Mouse (Mus musculus): ENCODE measurements at regions not wholly inside any gene's neighbourhood (a gene's known extent, or its start where the extent isn't known, plus 50 kb on each side); places are given as distances from the start of the nearest gene placed in this dataset.

GRCm38 (mm10) chr13:43852888-43853287 lies 68.3 kb downstream of the Cd83 start:
- H3K36me3 ChIP-seq (ENCODE audit: control insufficient read depth), result no peaks in the 10 kb centered on the region
- no peak overlapping the region for H3K4me3 ChIP-seq (replicated peaks)
- H3K4me1 ChIP-seq (ENCODE audit: control insufficient read depth), result no peaks in the 10 kb centered on the region
- TF ChIP-seq GATA1 (IDR thresholded peaks at IDR 0.05; ENCODE audit: low read length) (no peak), TAL1 (IDR thresholded peaks at IDR 0.05; ENCODE audit: low read length) (no peak)
- H3K27me3 ChIP-seq (ENCODE audit: control insufficient read depth), result no peaks in the 10 kb centered on the region
- no peaks in the 10 kb centered on the region; the same call in 1 of the 2 replicates for H3K9me3 ChIP-seq (ENCODE audit: control insufficient read depth, low read length)

- no peaks in the 10 kb centered on the region; the same call in 1 of the 2 replicates for H3K9me3 ChIP-seq (ENCODE audit: control insufficient read depth, low read length)
- H3K4me3 ChIP-seq (replicated peaks), result no peak overlapping the region
- no peak for TF ChIP-seq TAL1 (IDR thresholded peaks at IDR 0.05; ENCODE audit: low read length)
- no peak for TF ChIP-seq GATA1 (IDR thresholded peaks at IDR 0.05; ENCODE audit: low read length)
- no peaks in the 10 kb centered on the region for H3K4me1 ChIP-seq (ENCODE audit: control insufficient read depth)
- no peaks in the 10 kb centered on the region for H3K27me3 ChIP-seq (ENCODE audit: control insufficient read depth)
- H3K36me3 ChIP-seq (ENCODE audit: control insufficient read depth), result no peaks in the 10 kb centered on the region
These were observed 70.4 kb downstream of the Cd83 start for GRCm38 (mm10) chr13:43854973-43855372.

- Histone ChIP-seq H3K4me1 (ENCODE audit: control insufficient read depth) (peaks cover 11% of the 10 kb centered on the region), H3K36me3 (ENCODE audit: control insufficient read depth) (no peaks in the 10 kb centered on the region), H3K27me3 (ENCODE audit: control insufficient read depth) (peaks cover 4% of the 10 kb centered on the region; the same call in 1 of the 2 replicates), H3K9me3 (ENCODE audit: control insufficient read depth, low read length) (no peaks in the 10 kb centered on the region; the same call in 1 of the 2 replicates), H3K4me3 (replicated peaks) (no peak overlapping the region)
- no peak for TF ChIP-seq GATA1 (IDR thresholded peaks at IDR 0.05; ENCODE audit: low read length)
- TF ChIP-seq TAL1 (IDR thresholded peaks at IDR 0.05; ENCODE audit: low read length), result no peak
These were observed 76.4 kb downstream of the Cd83 start for GRCm38 (mm10) chr13:43860932-43861331.

- Histone ChIP-seq H3K9me3 (ENCODE audit: control insufficient read depth, low read length) (no peaks in the 10 kb centered on the region; the same call in 1 of the 2 replicates), H3K4me1 (ENCODE audit: control insufficient read depth) (peaks cover 11% of the 10 kb centered on the region), H3K36me3 (ENCODE audit: control insufficient read depth) (no peaks in the 10 kb centered on the region), H3K27me3 (ENCODE audit: control insufficient read depth) (peaks cover 4% of the 10 kb centered on the region; the same call in 1 of the 2 replicates), H3K4me3 (replicated peaks) (no peak overlapping the region)
- TF ChIP-seq TAL1 (IDR thresholded peaks at IDR 0.05; ENCODE audit: low read length), result no peak
- no peak for TF ChIP-seq GATA1 (IDR thresholded peaks at IDR 0.05; ENCODE audit: low read length)
These were observed 76.8 kb downstream of the Cd83 start for GRCm38 (mm10) chr13:43861424-43861823.

GRCm38 (mm10) chr13:43862056-43862455 lies 77.5 kb downstream of the Cd83 start:
- TF ChIP-seq GATA1 (IDR thresholded peaks at IDR 0.05; ENCODE audit: low read length) (no peak), TAL1 (IDR thresholded peaks at IDR 0.05; ENCODE audit: low read length) (no peak)
- H3K27me3 ChIP-seq (ENCODE audit: control insufficient read depth), result peaks cover 4% of the 10 kb centered on the region; the same call in 1 of the 2 replicates
- H3K9me3 ChIP-seq (ENCODE audit: control insufficient read depth, low read length), result no peaks in the 10 kb centered on the region
- H3K36me3 ChIP-seq (ENCODE audit: control insufficient read depth), result no peaks in the 10 kb centered on the region
- H3K4me1 ChIP-seq (ENCODE audit: control insufficient read depth), result peaks cover 11% of the 10 kb centered on the region
- H3K4me3 ChIP-seq (replicated peaks), result no peak overlapping the region

- H3K27me3 ChIP-seq (ENCODE audit: control insufficient read depth), result peaks cover 4% of the 10 kb centered on the region; the same call in 1 of the 2 replicates
- no peak for TF ChIP-seq GATA1 (IDR thresholded peaks at IDR 0.05; ENCODE audit: low read length)
- no peak for TF ChIP-seq TAL1 (IDR thresholded peaks at IDR 0.05; ENCODE audit: low read length)
These were observed 78.0 kb downstream of the Cd83 start for GRCm38 (mm10) chr13:43862586-43862985.

GRCm38 (mm10) chr13:43863581-43864100 lies 79.1 kb downstream of the Cd83 start:
- Histone ChIP-seq H3K27me3 (ENCODE audit: control insufficient read depth) (peaks cover 4% of the 10 kb centered on the region; the same call in 1 of the 2 replicates), H3K9me3 (ENCODE audit: control insufficient read depth, low read length) (no peaks in the 10 kb centered on the region), H3K4me3 (replicated peaks) (no peak overlapping the region), H3K36me3 (ENCODE audit: control insufficient read depth) (no peaks in the 10 kb centered on the region), H3K4me1 (ENCODE audit: control insufficient read depth) (peaks cover 11% of the 10 kb centered on the region)
- TF ChIP-seq TAL1 (IDR thresholded peaks at IDR 0.05; ENCODE audit: low read length), result no peak
- no peak for TF ChIP-seq GATA1 (IDR thresholded peaks at IDR 0.05; ENCODE audit: low read length)

More at GRCm38 (mm10) chr13:43862586-43862985, 78.0 kb downstream of the Cd83 start:
- no peak overlapping the region for H3K4me3 ChIP-seq (replicated peaks)
- no peaks in the 10 kb centered on the region for H3K36me3 ChIP-seq (ENCODE audit: control insufficient read depth)
- no peaks in the 10 kb centered on the region for H3K9me3 ChIP-seq (ENCODE audit: control insufficient read depth, low read length)
- H3K4me1 ChIP-seq (ENCODE audit: control insufficient read depth), result peaks cover 11% of the 10 kb centered on the region

- Histone ChIP-seq H3K9me3 (ENCODE audit: control insufficient read depth, low read length) (no peaks in the 10 kb centered on the region), H3K4me1 (ENCODE audit: control insufficient read depth) (peaks cover 11% of the 10 kb centered on the region), H3K4me3 (replicated peaks) (no peak overlapping the region), H3K36me3 (ENCODE audit: control insufficient read depth) (no peaks in the 10 kb centered on the region), H3K27me3 (ENCODE audit: control insufficient read depth) (peaks cover 4% of the 10 kb centered on the region; the same call in 1 of the 2 replicates)
- TF ChIP-seq GATA1 (IDR thresholded peaks at IDR 0.05; ENCODE audit: low read length) (no peak), TAL1 (IDR thresholded peaks at IDR 0.05; ENCODE audit: low read length) (no peak)
These were observed 79.7 kb downstream of the Cd83 start for GRCm38 (mm10) chr13:43864153-43864861.

- Histone ChIP-seq H3K4me1 (ENCODE audit: control insufficient read depth) (peaks cover 11% of the 10 kb centered on the region), H3K4me3 (replicated peaks) (peak overlapping the region; percentile 18), H3K27me3 (ENCODE audit: control insufficient read depth) (peaks cover 4% of the 10 kb centered on the region; the same call in 1 of the 2 replicates), H3K36me3 (ENCODE audit: control insufficient read depth) (no peaks in the 10 kb centered on the region), H3K9me3 (ENCODE audit: control insufficient read depth, low read length) (no peaks in the 10 kb centered on the region)
- TF ChIP-seq GATA1 (IDR thresholded peaks at IDR 0.05; ENCODE audit: low read length), result no peak
- TF ChIP-seq TAL1 (IDR thresholded peaks at IDR 0.05; ENCODE audit: low read length), result no peak
These were observed 80.5 kb downstream of the Cd83 start for GRCm38 (mm10) chr13:43865036-43865435.

All from erythroblast, embryonic 14.5 days (primary cell).